Mouse (Mus musculus) intestine, postnatal 0 days (tissue): Measurements from ENCODE around the gene Cdh7. TPM values are rescaled to one million over a fixed set of nuclear protein-coding genes. Genes with fewer than 3 reads are reported as not detected.
A peak's percentile ranks its signal among the peaks of the same experiment; 100 is the strongest.

Experiments used
- ATAC-seq: fragments of 200-750 bp; cut with Nextera tagmentation; 2 replicates; pipeline ENCODE4 v1.8.0; 2017; ENCODE audit warnings: mild to moderate bottlenecking, moderate TSS enrichment, moderate library complexity
- H3K27ac ChIP-seq: fragments of 300-500 bp; sonication (generic); 2 replicates; pipeline ENCODE4 v1.5.1; 2014; ENCODE audit warnings: mild to moderate bottlenecking, low read depth, low read length, moderate library complexity
- H3K27me3 ChIP-seq: fragments of 300-500 bp; sonication (generic); replicated peaks from 2 replicates; pipeline ENCODE4 v1.6.1; 2014; ENCODE audit warnings: low read length, mixed read lengths; ENCODE audit not compliant: control insufficient read depth, insufficient read depth
- H3K36me3 ChIP-seq: fragments of 300-500 bp; sonication (generic); 2 replicates; pipeline ENCODE4 v1.6.1; 2014; ENCODE audit warnings: mild to moderate bottlenecking, moderate library complexity; ENCODE audit not compliant: control insufficient read depth, insufficient read depth
- H3K4me1 ChIP-seq: fragments of 300-500 bp; sonication (generic); replicated peaks from 2 replicates; pipeline ENCODE4 v1.6.1; 2014; ENCODE audit warnings: antibody characterized with exemption, low read length, mixed read lengths; ENCODE audit not compliant: control insufficient read depth, insufficient read depth
- H3K4me2 ChIP-seq: fragments of 300-500 bp; sonication (generic); replicated peaks from 2 replicates; pipeline ENCODE4 v1.6.1; 2014; ENCODE audit warnings: low read depth, mild to moderate bottlenecking, moderate library complexity
- H3K4me3 ChIP-seq: fragments of 300-500 bp; sonication (generic); 2 replicates; pipeline ENCODE4 v1.5.1; 2014; ENCODE audit warnings: low read depth, low read length
- H3K9ac ChIP-seq: fragments of 300-500 bp; sonication (generic); 2 replicates; pipeline ENCODE4 v1.6.1; 2014; ENCODE audit warnings: mild to moderate bottlenecking, low read depth, low read length
- H3K9me3 ChIP-seq: fragments of 300-500 bp; sonication (generic); 2 replicates; pipeline ENCODE4 v1.6.1; 2016; ENCODE audit warnings: mixed run types; ENCODE audit not compliant: control insufficient read depth
- CTCF ChIP-seq: sonication (generic); IDR thresholded peaks from 2 replicates; pipeline ENCODE4 v1.5.1; 2016; ENCODE audit warnings: low read depth, mild to moderate bottlenecking, control low read depth, antibody characterized with exemption, moderate library complexity
- WGBS: fragments of 180-500 bp; shearing (Covaris S2); extraction: QIAGEN DNeasy Blood & Tissue Kit; methylation state at CpG from one replicate; pipeline ENCODE4 v1.1.7; 2014; 5-methylcytosine and 5-hydroxymethylcytosine counted together
- polyA plus RNA-seq: library from polyadenylated mRNA; unstranded; fragments of >200 nt; fragmentation: Nextera tagmentation; extraction: Ambion mirVana; gene quantifications from 2 replicates; pipeline ENCODE4 v1.2.1, GENCODE M21; 2015

Cdh7 gene
- 0.10 and 0.18 TPM in 2 replicates for polyA plus RNA-seq

GRCm38 (mm10) chr1:109982064-109982808, at the start of gene Cdh7:
Gene Cdh7 (plus strand): TSS chr1:109982431.
- H3K27me3 ChIP-seq = 0 out of 2 replicates have a peak, but pooled peaks cover 5% of the 10 kb centered on the region
- H3K4me2 ChIP-seq = peak within 1 kb of the TSS; percentile 63
- no peak within 1 kb of the TSS for H3K9ac ChIP-seq
- no peaks in the 10 kb centered on the region for H3K36me3 ChIP-seq
- ATAC-seq = no peak
- WGBS = 1% methylated on average over 35 of the region's 35 CpGs
- no peaks in the 10 kb centered on the region for H3K9me3 ChIP-seq
- TF ChIP-seq CTCF = no peak
- H3K4me1 ChIP-seq = no peaks in the 10 kb centered on the region
- H3K4me3 ChIP-seq = peak within 1 kb of the TSS; percentile 35
- no peak within 1 kb of the TSS for H3K27ac ChIP-seq

DNA sequence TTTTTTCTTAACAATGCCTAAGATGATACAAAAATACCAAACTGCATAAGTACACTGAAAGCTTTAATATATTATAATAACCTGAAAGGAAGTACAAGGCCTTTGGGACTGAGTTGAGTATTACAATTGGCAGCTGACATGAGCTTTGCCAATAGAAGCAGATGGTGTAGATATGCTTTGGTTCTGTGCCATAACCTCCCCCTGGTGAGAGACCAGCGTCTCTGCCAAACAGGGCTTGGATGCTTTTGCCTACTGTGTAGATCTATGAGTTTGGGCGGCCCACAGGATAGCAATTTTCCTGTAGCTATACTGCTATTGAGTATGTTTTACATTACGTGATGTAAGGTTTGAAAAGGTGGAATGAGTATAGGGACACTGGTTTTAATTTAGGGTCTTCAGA, 49.6 kb upstream of the Cdh7 start:
- ATAC-seq = no peak
- WGBS = 85% methylated on average over 3 of the region's 3 CpGs

DNA sequence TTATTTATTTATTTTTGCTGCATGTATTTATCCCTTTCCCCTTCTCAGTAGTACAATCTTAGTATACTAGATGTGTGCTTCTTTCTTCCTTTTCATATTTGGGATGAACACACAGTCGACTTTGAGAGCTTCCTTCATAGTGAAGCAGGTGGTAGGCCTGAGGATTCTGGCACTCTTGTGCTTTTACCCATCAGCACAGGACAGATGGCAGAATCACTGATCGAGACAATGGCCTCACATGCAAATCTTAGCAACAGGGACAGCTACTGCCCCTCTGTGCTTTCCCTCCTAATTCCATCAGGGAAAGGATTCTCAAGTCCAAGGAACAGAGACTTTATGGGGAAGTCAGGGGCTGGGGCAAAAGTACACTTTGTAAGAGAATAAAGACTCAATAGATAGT, 33.7 kb upstream of the Cdh7 start:
- Histone ChIP-seq H3K9ac (no peak overlapping the region), H3K9me3 (no peaks in the 10 kb centered on the region), H3K4me3 (no peak overlapping the region), H3K27me3 (no peaks in the 10 kb centered on the region), H3K4me2 (no peak overlapping the region), H3K27ac (no peak overlapping the region), H3K36me3 (no peaks in the 10 kb centered on the region), H3K4me1 (no peaks in the 10 kb centered on the region)
- WGBS = 81% methylated on average over 2 of the region's 2 CpGs
- ATAC-seq = no peak
- no peak for TF ChIP-seq CTCF

More for the DNA sequence above, 49.6 kb upstream of the Cdh7 start:
- TF ChIP-seq CTCF = no peak
- H3K36me3 ChIP-seq = no peaks in the 10 kb centered on the region
- no peaks in the 10 kb centered on the region for H3K4me1 ChIP-seq
- no peak overlapping the region for H3K9ac ChIP-seq
- no peak overlapping the region for H3K4me3 ChIP-seq
- H3K9me3 ChIP-seq = no peaks in the 10 kb centered on the region
- H3K27me3 ChIP-seq = no peaks in the 10 kb centered on the region
- no peak overlapping the region for H3K27ac ChIP-seq
- no peak overlapping the region for H3K4me2 ChIP-seq

GRCm38 (mm10) chr1:109971721-109972425, 10.4 kb upstream of the Cdh7 start:
- Histone ChIP-seq H3K27ac (no peak overlapping the region), H3K9me3 (no peaks in the 10 kb centered on the region), H3K4me1 (no peaks in the 10 kb centered on the region), H3K4me3 (no peak overlapping the region), H3K27me3 (no peaks in the 10 kb centered on the region), H3K36me3 (no peaks in the 10 kb centered on the region), H3K9ac (no peak overlapping the region), H3K4me2 (no peak overlapping the region)
- ATAC-seq = no peak
- no peak for TF ChIP-seq CTCF
- 81% methylated on average over 5 of the region's 5 CpGs for WGBS

DNA sequence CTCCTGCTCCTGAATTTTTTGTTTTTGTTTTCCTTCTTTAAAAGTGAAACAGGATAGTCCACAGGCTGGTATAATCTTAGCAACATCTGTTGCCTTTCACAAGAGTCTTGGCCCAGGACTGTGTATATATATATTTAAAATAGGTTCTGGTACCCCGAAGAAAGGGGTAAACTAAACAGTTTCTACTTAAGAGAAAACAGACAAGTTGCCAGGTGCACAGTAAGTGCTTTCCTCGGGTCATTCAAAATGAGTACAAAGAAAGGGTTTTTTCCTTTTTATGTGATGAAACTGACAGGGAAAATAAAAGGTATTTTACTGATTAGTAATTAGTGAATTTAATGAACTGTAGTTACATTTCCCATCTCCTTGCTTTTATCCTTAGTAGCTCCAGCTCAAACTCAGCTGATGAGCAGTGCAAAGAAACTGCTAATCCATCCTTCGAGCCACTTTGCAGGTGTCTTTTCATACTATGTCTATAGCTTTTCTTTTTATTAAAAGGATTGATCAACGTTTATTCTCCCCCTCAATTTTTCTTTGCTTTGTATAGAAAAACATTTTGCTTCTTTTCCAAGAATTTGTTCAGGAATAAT, 9.7 kb upstream of the Cdh7 start:
- no peak for ATAC-seq
- no peaks in the 10 kb centered on the region for H3K4me1 ChIP-seq

More for the DNA sequence above, 9.7 kb upstream of the Cdh7 start:
- no peaks in the 10 kb centered on the region for H3K36me3 ChIP-seq
- H3K27ac ChIP-seq = no peak overlapping the region
- H3K4me3 ChIP-seq = no peak overlapping the region
- no peak overlapping the region for H3K9ac ChIP-seq
- no peaks in the 10 kb centered on the region for H3K9me3 ChIP-seq
- no peak for TF ChIP-seq CTCF
- WGBS = 63% methylated on average over 4 of the region's 4 CpGs
- no peak overlapping the region for H3K4me2 ChIP-seq
- H3K27me3 ChIP-seq = no peaks in the 10 kb centered on the region
